Mouse (Mus musculus) C2C12 (cell line): Measurements from ENCODE around the gene Llgl2. TPM values are rescaled to one million over a fixed set of nuclear protein-coding genes. Genes with fewer than 3 reads are reported as not detected.
A peak's percentile ranks its signal among the peaks of the same experiment; 100 is the strongest.

ENCODE experiments used
- H3K27me3 ChIP-seq: one replicate; pipeline ENCODE4 v1.6.1; 2011; ENCODE audit not compliant: control insufficient read depth, insufficient read depth, insufficient read length
- H3K36me3 ChIP-seq: one replicate; pipeline ENCODE4 v1.6.1; 2011; ENCODE audit not compliant: control insufficient read depth, insufficient read depth
- H3K4me3 ChIP-seq: one replicate; pipeline ENCODE4 v1.5.1; 2011; ENCODE audit warnings: mild to moderate bottlenecking, control low read depth; ENCODE audit not compliant: poor library complexity, insufficient read depth, severe bottlenecking
- H3K79me2 ChIP-seq: one replicate; pipeline ENCODE4 v1.6.1; 2011; ENCODE audit not compliant: control insufficient read depth, insufficient read depth
- H3K79me3 ChIP-seq: one replicate; pipeline ENCODE4 v1.6.1; 2011; ENCODE audit warnings: low read depth, control low read depth
- H3ac ChIP-seq: one replicate; pipeline ENCODE3; 2011; ENCODE audit warnings: low read depth; ENCODE audit not compliant: control insufficient read depth, insufficient read length
- CEBPB ChIP-seq: IDR thresholded peaks from one replicate; pipeline ENCODE4 v1.6.1; 2011; ENCODE audit warnings: low read depth, mild to moderate bottlenecking, control low read depth, moderate library complexity
- CTCF ChIP-seq: IDR thresholded peaks from one replicate; pipeline ENCODE4 v1.5.1; 2011; ENCODE audit not compliant: control insufficient read depth, insufficient read depth, insufficient read length
- FOSL1 ChIP-seq: IDR thresholded peaks from one replicate; pipeline ENCODE4 v1.8.0; 2011; ENCODE audit warnings: mild to moderate bottlenecking, low read length; ENCODE audit not compliant: poor library complexity, insufficient read depth, severe bottlenecking
- MAX ChIP-seq: IDR thresholded peaks from one replicate; pipeline ENCODE4 v1.6.1; 2011; ENCODE audit warnings: mild to moderate bottlenecking, control low read depth
- MYOD1 ChIP-seq: IDR thresholded peaks from one replicate; pipeline ENCODE4 v1.6.1; 2011; ENCODE audit warnings: low read depth; ENCODE audit not compliant: control insufficient read depth, insufficient read length
- MYOG ChIP-seq: IDR thresholded peaks from one replicate; pipeline ENCODE4 v1.6.1; 2011; ENCODE audit not compliant: control insufficient read depth, insufficient read length; ENCODE audit errors: extremely low read depth
- USF1 ChIP-seq: IDR thresholded peaks from one replicate; pipeline ENCODE4 v1.6.1; 2011; ENCODE audit warnings: low read depth, mild to moderate bottlenecking, control low read depth, moderate library complexity
- microRNA-seq: library from miRNA; unstranded; fragments of <30 nt; microRNA quantifications from one replicate; pipeline ENCODE4, GENCODE M21; 2019; ENCODE audit warnings: borderline microRNAs expressed
- polyA plus RNA-seq: library from polyadenylated mRNA; unstranded; fragments of >200 nt; fragmentation: generic; extraction: Trizol; gene quantifications from one replicate; pipeline ENCODE4 v1.2.1, GENCODE M21; 2012; ENCODE audit warnings: missing spikeins

Gene Llgl2
- polyA plus RNA-seq, 1 experiment, result 0.51 TPM

GRCm38 (mm10) chr11:115903384-115904230 is 79.8 kb downstream of the Llgl2 start:
- no peaks in the 10 kb centered on the region for H3K79me2 ChIP-seq
- H3ac ChIP-seq, result no peak overlapping the region
- no peaks in the 10 kb centered on the region for H3K79me3 ChIP-seq
- peaks cover 6% of the 10 kb centered on the region for H3K36me3 ChIP-seq
- TF ChIP-seq CEBPB (no peak), USF1 (peak; percentile 5)
- no peaks in the 10 kb centered on the region for H3K27me3 ChIP-seq
- H3K4me3 ChIP-seq, result no peak overlapping the region

GRCm38 (mm10) chr11:115904231-115904955 is 80.5 kb downstream of the Llgl2 start:
- Histone ChIP-seq H3K36me3 (peaks cover 11% of the 10 kb centered on the region), H3K79me2 (no peaks in the 10 kb centered on the region), H3ac (no peak overlapping the region), H3K27me3 (no peaks in the 10 kb centered on the region), H3K4me3 (no peak overlapping the region), H3K79me3 (no peaks in the 10 kb centered on the region)
- no peak for TF ChIP-seq USF1
- no peak for TF ChIP-seq CTCF
- no peak for TF ChIP-seq FOSL1
- no peak for TF ChIP-seq MYOD1
- no peak for TF ChIP-seq MYOG
- TF ChIP-seq CEBPB, result no peak
- TF ChIP-seq MAX, result no peak

Small RNA genes lying within 50 kb of the gene (microRNA-seq; reads per million reads assigned to microRNA genes)
- 0.24 reads per million for gene Mir5621

Other genes with a start within 250 kb of the Llgl2 start
- 79.7 TPM for gene Mrps7, start 220.1 kb upstream of the Llgl2 start, polyA plus RNA-seq
- gene Gga3, start 220.0 kb upstream of the Llgl2 start, polyA plus RNA-seq, result 16.0 TPM
- gene Mif4gd, start 211.1 kb upstream of the Llgl2 start, polyA plus RNA-seq, result 13.4 TPM
- 13.7 TPM for gene Slc25a19, start 195.8 kb upstream of the Llgl2 start, polyA plus RNA-seq
- gene Grb2, start 115.5 kb upstream of the Llgl2 start, polyA plus RNA-seq, result 45.0 TPM
- 14.3 TPM for gene Tmem94, start 58.6 kb upstream of the Llgl2 start, polyA plus RNA-seq
- gene Caskin2, start 10.4 kb upstream of the Llgl2 start, polyA plus RNA-seq, result 7.3 TPM
- 18.5 TPM for gene Tsen54, start 9.3 kb upstream of the Llgl2 start, polyA plus RNA-seq
- not detected for gene Myo15b, start 34.4 kb downstream of the Llgl2 start, polyA plus RNA-seq
- gene Smim5, start 75.9 kb downstream of the Llgl2 start, polyA plus RNA-seq, result 0.53 TPM
- gene Smim6, start 88.0 kb downstream of the Llgl2 start, polyA plus RNA-seq, result 0.28 TPM
- 77.6 TPM for gene Sap30bp, start 109.2 kb downstream of the Llgl2 start, polyA plus RNA-seq
- gene Recql5, start 109.4 kb downstream of the Llgl2 start, polyA plus RNA-seq, result 7.6 TPM
- 0.49 TPM for gene Itgb4, start 150.7 kb downstream of the Llgl2 start, polyA plus RNA-seq
- gene Galk1, start 188.7 kb downstream of the Llgl2 start, polyA plus RNA-seq, result 150 TPM
- gene H3f3b, start 203.9 kb downstream of the Llgl2 start, polyA plus RNA-seq, result 633 TPM
- gene Unk, start 206.3 kb downstream of the Llgl2 start, polyA plus RNA-seq, result 14.5 TPM